Mouse (Mus musculus) G1E (cell line): ENCODE measurements around the gene Ncapg2. TPM values are rescaled to one million over a fixed set of nuclear protein-coding genes. Genes with fewer than 3 reads are reported as not detected.

Source experiments
- ATAC-seq: 2 replicates; pipeline ENCODE4 v1.8.0; 2016; ENCODE audit warnings: mild to moderate bottlenecking; ENCODE audit not compliant: insufficient number of reproducible peaks, poor library complexity, low FRiP score, severe bottlenecking; ENCODE audit errors: extremely low read depth
- DNase-seq: peaks from one replicate; pipeline ENCODE4 v3.0.0; 2012; ENCODE audit warnings: low spot score
- H3K27me3 ChIP-seq: 2 replicates; pipeline ENCODE4 v1.6.1; 2012; ENCODE audit warnings: mild to moderate bottlenecking, low read length, inconsistent platforms; ENCODE audit not compliant: insufficient read depth
- H3K36me3 ChIP-seq: replicated peaks from 2 replicates; pipeline ENCODE3; 2012; ENCODE audit warnings: mild to moderate bottlenecking, inconsistent platforms
- H3K4me1 ChIP-seq: 2 replicates; pipeline ENCODE4 v1.6.1; 2012; ENCODE audit warnings: low read depth, low read length, inconsistent platforms, mixed read lengths; ENCODE audit not compliant: insufficient read depth
- H3K4me3 ChIP-seq: 2 replicates; pipeline ENCODE4 v1.5.1; 2012; ENCODE audit warnings: low read depth, mild to moderate bottlenecking, inconsistent platforms, low read length, moderate library complexity, mixed read lengths
- H3K9me3 ChIP-seq: replicated peaks from 2 replicates; pipeline ENCODE4 v1.6.1; 2012; ENCODE audit warnings: inconsistent platforms
- CTCF ChIP-seq: IDR thresholded peaks from 2 replicates; pipeline ENCODE4 v1.5.1; 2012; ENCODE audit warnings: low read depth, low read length, inconsistent platforms, mixed read lengths
- GATA1 ChIP-seq: IDR thresholded peaks from 2 replicates; pipeline ENCODE4 v1.6.1; 2012; ENCODE audit warnings: borderline replicate concordance, low read length, inconsistent platforms, mixed read lengths
- GATA2 ChIP-seq: IDR thresholded peaks from 2 replicates; pipeline ENCODE4 v1.6.1; 2012; ENCODE audit warnings: low read depth, low read length, inconsistent platforms, borderline replicate concordance
- POLR2AphosphoS5 ChIP-seq: IDR thresholded peaks from 2 replicates; pipeline ENCODE4 v1.6.1; 2012; ENCODE audit warnings: low read depth, low read length, inconsistent platforms; ENCODE audit not compliant: insufficient replicate concordance
- TAL1 ChIP-seq: conservative IDR thresholded peaks from 2 replicates; pipeline ENCODE4 v1.6.1; 2012; ENCODE audit warnings: low read depth, low read length, inconsistent platforms, mixed read lengths
- polyA plus RNA-seq: library from polyadenylated mRNA; stranded (reverse); fragments of >175 nt; gene quantifications from 2 replicates; pipeline ENCODE4 v1.2.3, GENCODE M21; 2012
- total RNA-seq, 2 experiments: library from RNA; stranded (forward) in 1 of 2; stranded (reverse) in 1 of 2; fragments of 200-1000 nt in 1 of 2; fragments of >200 nt in 1 of 2; fragmentation: Nextera tagmentation in 1 of 2; gene quantifications; 2 replicates each; pipeline ENCODE4 v1.2.3; 2014 to 2017

The Ncapg2 gene
- total RNA-seq (2014; fragmentation: Nextera tagmentation), result 138 and 179 TPM in 2 replicates
- total RNA-seq (2017), result 229 and 321 TPM in 2 replicates
- polyA plus RNA-seq, result 28.9 and 36.1 TPM in 2 replicates

DNA sequence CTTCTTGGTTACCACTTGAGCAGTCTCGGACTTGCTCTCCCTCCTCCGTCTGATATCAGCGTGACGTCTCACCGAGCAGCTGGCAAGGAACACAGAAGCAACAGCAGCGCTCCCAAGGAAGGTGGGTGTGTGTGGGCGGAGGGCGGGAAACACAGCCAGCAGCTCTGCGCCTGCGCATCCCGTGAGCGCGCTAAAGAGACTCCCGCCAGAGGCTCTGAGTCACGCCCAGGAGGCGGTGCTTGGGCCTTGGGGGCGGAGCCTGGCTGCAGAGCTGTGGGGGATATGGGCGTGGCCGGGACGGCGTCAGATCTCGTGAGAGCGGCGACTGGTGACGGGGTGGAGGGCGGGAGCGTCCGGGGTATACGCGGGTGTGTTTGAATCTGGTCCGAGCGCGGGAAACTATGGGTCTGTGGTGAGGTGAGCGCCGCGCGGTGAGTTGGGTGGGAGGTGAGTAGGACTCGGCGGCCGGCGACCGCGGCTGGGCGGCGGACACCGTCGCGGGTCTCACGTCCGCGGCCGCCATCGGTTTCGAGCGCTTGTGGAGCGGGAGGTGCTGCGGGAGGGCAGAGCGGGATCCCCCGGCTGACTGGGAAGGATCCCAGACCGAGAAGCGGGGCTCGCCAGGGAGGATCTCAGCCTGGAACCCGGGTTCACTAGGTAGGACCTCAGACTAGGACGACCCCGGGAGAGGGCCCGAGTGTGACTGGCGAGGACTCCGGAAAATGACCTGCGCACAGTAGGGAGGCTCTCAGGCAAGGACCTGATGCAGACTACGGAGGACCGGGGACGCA lies at the start of gene Ncapg2:
TSS of gene Ncapg2 (plus strand) at position 358 of the 791 bp plus-strand sequence.
- ATAC-seq (peak; percentile 90), DNase-seq (peak; percentile 98)
- peaks cover 18% of the 10 kb centered on the region for H3K9me3 ChIP-seq
- no peaks in the 10 kb centered on the region for H3K27me3 ChIP-seq
- peak within 1 kb of the TSS; percentile 88 for H3K4me3 ChIP-seq
- no peak for TF ChIP-seq GATA2
- no peak for TF ChIP-seq POLR2AphosphoS5
- TF ChIP-seq CTCF, result no peak
- TF ChIP-seq GATA1, result no peak
- TF ChIP-seq TAL1, result no peak
- peaks cover 56% of the 10 kb centered on the region for H3K36me3 ChIP-seq
- H3K4me1 ChIP-seq, result peaks cover 45% of the 10 kb centered on the region

DNA sequence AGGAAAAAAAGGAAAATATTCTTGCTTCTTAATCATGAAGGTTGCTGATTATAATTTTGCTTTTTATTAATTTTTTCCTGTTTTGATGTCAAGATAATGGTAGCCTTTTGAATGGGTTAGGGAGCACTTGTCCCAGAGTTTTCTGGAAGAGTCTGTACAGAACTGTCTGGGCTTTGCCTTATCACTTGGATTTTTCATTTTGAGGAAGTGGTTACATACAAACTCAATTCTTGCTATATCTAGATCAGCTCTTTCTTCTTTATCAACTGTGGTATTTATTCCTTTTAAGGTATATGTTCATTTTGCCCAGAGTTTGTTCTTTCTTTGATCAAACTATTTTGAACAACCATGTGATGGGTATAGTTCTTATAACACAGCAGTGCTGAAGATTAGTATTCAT lies 43.1 kb upstream of the Ncapg2 start:
- H3K4me1 ChIP-seq, result no peaks in the 10 kb centered on the region
- peaks cover 60% of the 10 kb centered on the region for H3K36me3 ChIP-seq
- DNase-seq, result no peak

DNA sequence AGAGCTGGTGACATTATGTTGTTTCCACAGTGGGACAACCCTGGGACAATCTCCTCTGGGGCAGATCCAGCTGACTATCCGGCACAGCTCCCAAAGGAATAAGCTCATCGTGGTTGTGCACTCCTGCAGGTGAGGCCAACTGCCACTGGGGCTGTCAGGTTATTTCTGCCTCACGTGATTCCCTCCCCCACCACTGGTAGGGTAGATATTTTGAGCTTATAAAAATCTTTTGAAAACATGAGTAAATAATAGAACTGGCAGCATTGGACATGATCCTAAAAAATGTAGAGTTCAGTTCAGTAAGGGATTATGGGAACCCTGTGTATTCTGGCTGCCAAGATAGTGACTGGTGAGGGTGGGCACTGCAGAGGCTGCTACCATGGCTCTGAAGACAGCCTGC lies 38.3 kb upstream of the Ncapg2 start:
- TF ChIP-seq CTCF (no peak), GATA2 (no peak), POLR2AphosphoS5 (no peak), GATA1 (no peak), TAL1 (no peak)
- ATAC-seq (no peak), DNase-seq (no peak)
- H3K9me3 ChIP-seq, result no peaks in the 10 kb centered on the region
- peaks cover 75% of the 10 kb centered on the region for H3K36me3 ChIP-seq
- no peaks in the 10 kb centered on the region for H3K4me1 ChIP-seq
- no peak overlapping the region for H3K4me3 ChIP-seq
- no peaks in the 10 kb centered on the region for H3K27me3 ChIP-seq

More for the DNA sequence above, 43.1 kb upstream of the Ncapg2 start:
- ATAC-seq, result no peak
- H3K4me3 ChIP-seq, result no peak overlapping the region
- no peaks in the 10 kb centered on the region for H3K9me3 ChIP-seq
- TF ChIP-seq CTCF (no peak), GATA2 (no peak), TAL1 (no peak), POLR2AphosphoS5 (no peak), GATA1 (no peak)
- H3K27me3 ChIP-seq, result no peaks in the 10 kb centered on the region

DNA sequence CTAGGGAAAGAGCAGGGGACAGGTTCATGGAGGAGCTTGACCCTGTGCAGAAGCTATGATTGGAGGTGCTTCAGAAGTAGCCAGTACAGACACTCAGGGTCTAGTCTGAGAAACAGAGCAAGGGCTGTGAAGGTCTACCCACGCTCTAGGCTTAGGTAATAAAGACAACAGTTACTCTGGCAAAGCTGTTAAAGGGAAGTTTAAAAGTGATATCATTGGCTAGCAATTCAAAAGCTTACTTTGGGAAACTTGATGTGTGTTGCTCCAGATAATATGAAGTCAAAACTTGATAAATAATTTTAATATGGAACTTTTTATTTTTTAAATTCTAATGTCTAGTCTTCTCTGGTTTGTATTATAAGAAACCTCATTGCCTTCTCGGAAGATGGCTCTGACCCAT lies 37.9 kb upstream of the Ncapg2 start:
- TF ChIP-seq POLR2AphosphoS5 (no peak), GATA1 (no peak), GATA2 (no peak), CTCF (no peak), TAL1 (no peak)
- Histone ChIP-seq H3K4me1 (no peaks in the 10 kb centered on the region), H3K4me3 (no peak overlapping the region), H3K36me3 (peaks cover 78% of the 10 kb centered on the region), H3K27me3 (no peaks in the 10 kb centered on the region), H3K9me3 (no peaks in the 10 kb centered on the region)
- no peak for ATAC-seq
- DNase-seq, result no peak

DNA sequence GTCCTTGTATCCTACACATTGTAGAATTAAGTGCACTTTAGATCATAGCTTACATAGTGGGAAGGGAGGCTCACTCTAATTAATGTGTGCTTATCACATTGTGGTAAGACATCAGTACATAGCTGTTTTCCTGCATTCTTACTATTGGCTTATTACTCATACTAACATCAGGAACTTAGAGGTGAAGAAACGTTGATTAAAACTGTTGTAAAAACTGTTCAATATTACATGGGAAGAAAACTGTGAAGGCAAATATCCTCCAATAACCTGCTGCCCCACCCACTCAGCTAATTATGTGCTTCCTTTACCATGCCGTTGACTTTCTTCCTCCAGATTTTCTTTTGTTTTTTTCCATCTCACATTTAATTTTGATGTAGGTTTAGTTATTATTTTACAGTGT lies 36.3 kb upstream of the Ncapg2 start:
- Histone ChIP-seq H3K4me3 (no peak overlapping the region), H3K4me1 (no peaks in the 10 kb centered on the region), H3K27me3 (no peaks in the 10 kb centered on the region), H3K36me3 (peaks cover 71% of the 10 kb centered on the region), H3K9me3 (no peaks in the 10 kb centered on the region)
- ATAC-seq (no peak), DNase-seq (no peak)
- TF ChIP-seq POLR2AphosphoS5 (no peak), CTCF (no peak), GATA2 (no peak), TAL1 (no peak), GATA1 (no peak)

DNA sequence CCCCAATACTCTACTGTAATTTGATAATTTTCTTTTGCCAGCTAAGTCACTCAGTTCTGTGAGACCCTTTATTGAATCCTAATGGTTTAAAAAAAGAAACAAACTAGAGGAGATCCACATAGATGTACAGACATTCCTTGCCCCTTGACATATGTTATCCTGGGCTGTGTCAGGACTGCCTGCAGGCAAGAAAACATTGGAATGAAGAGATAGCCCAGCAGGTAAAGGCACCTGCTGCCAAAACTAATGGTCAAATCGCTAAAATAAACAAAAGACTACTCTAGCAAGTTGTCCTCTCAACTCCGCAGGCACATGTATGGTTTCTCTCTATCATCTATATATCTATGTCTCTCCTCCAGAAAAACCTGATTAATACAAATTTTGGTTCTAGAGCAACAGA lies 22.1 kb upstream of the Ncapg2 start:
- Histone ChIP-seq H3K36me3 (peaks cover 8% of the 10 kb centered on the region), H3K4me3 (no peak overlapping the region), H3K9me3 (no peaks in the 10 kb centered on the region), H3K4me1 (no peaks in the 10 kb centered on the region), H3K27me3 (peaks cover 4% of the 10 kb centered on the region; the same call in 1 of the 2 replicates)
- no peak for DNase-seq
- ATAC-seq, result no peak
- TF ChIP-seq GATA2 (no peak), POLR2AphosphoS5 (no peak), CTCF (no peak), GATA1 (no peak), TAL1 (no peak)
